Mouse (Mus musculus) thymus, postnatal 14 days (tissue): Measurements from ENCODE around the gene Gpc1.
A peak's percentile ranks its signal among the peaks of the same experiment; 100 is the strongest.

Source experiments
- DNase-seq: peaks from one replicate; pipeline ENCODE4 v3.0.0; 2021

Gpc1 gene

GRCm38 (mm10) chr1:92833987-92834706, 2.7 kb downstream of the Gpc1 start:
- peak; percentile 73 for DNase-seq

- no peak for DNase-seq
Observed at GRCm38 (mm10) chr1:92837931-92838833, 6.7 kb downstream of the Gpc1 start.

GRCm38 (mm10) chr1:92839211-92839610, 7.8 kb downstream of the Gpc1 start:
- DNase-seq: no peak

GRCm38 (mm10) chr1:92840231-92840890, 8.9 kb downstream of the Gpc1 start:
- no peak for DNase-seq

- no peak for DNase-seq
Observed at GRCm38 (mm10) chr1:92841427-92841826, 10.0 kb downstream of the Gpc1 start.

GRCm38 (mm10) chr1:92845889-92846288, 14.4 kb downstream of the Gpc1 start:
- no peak for DNase-seq

- DNase-seq: peak; percentile 45
Observed at GRCm38 (mm10) chr1:92847873-92848839, 16.7 kb downstream of the Gpc1 start.

- DNase-seq: peak; percentile 24
Observed at GRCm38 (mm10) chr1:92849491-92849890, 18.0 kb downstream of the Gpc1 start.

- DNase-seq: no peak
Observed at GRCm38 (mm10) chr1:92849938-92850574, 18.6 kb downstream of the Gpc1 start.

- no peak for DNase-seq
Observed at GRCm38 (mm10) chr1:92852450-92852849, 21.0 kb downstream of the Gpc1 start.

- no peak for DNase-seq
Observed at GRCm38 (mm10) chr1:92861503-92861902, 30.1 kb downstream of the Gpc1 start.

- DNase-seq: no peak
Observed at GRCm38 (mm10) chr1:92863268-92863667, 31.8 kb downstream of the Gpc1 start.

- DNase-seq: no peak
Observed at GRCm38 (mm10) chr1:92866170-92866569, 34.7 kb downstream of the Gpc1 start.

- no peak for DNase-seq
Observed at GRCm38 (mm10) chr1:92869985-92870384, 38.5 kb downstream of the Gpc1 start.

- DNase-seq: no peak
Observed at GRCm38 (mm10) chr1:92872666-92873065, 41.2 kb downstream of the Gpc1 start.

- DNase-seq: no peak
Observed at GRCm38 (mm10) chr1:92874011-92874410, 42.6 kb downstream of the Gpc1 start.

- DNase-seq: no peak
Observed at GRCm38 (mm10) chr1:92875360-92876111, 44.1 kb downstream of the Gpc1 start.

- no peak for DNase-seq
Observed at GRCm38 (mm10) chr1:92877431-92877978, 46.1 kb downstream of the Gpc1 start.

- DNase-seq: no peak
Observed at GRCm38 (mm10) chr1:92878066-92878741, 46.8 kb downstream of the Gpc1 start.

GRCm38 (mm10) chr1:92879266-92879665, 47.8 kb downstream of the Gpc1 start:
- no peak for DNase-seq
